Mouse (Mus musculus) heart, embryonic 11.5 days (tissue): Measurements from ENCODE around the gene Krt14. TPM values are rescaled to one million over a fixed set of nuclear protein-coding genes. Genes with fewer than 3 reads are reported as not detected.

ENCODE experiments used
- ATAC-seq: fragments of 200-750 bp; cut with Nextera tagmentation; replicated peaks from 2 replicates; pipeline ENCODE4 v1.8.0; 2017; ENCODE audit warnings: moderate library complexity; ENCODE audit not compliant: insufficient number of reproducible peaks, low FRiP score, low TSS enrichment
- H3K27ac ChIP-seq: fragments of 300-500 bp; sonication (generic); 2 replicates; pipeline ENCODE4 v1.5.1; 2014; ENCODE audit warnings: mild to moderate bottlenecking, low read depth, low read length
- H3K27me3 ChIP-seq: fragments of 300-500 bp; sonication (generic); 2 replicates; pipeline ENCODE4 v1.6.1; 2014; ENCODE audit warnings: mild to moderate bottlenecking, low read length, mixed read lengths; ENCODE audit not compliant: control insufficient read depth, insufficient read depth
- H3K36me3 ChIP-seq: fragments of 300-500 bp; sonication (generic); 2 replicates; pipeline ENCODE4 v1.6.1; 2014; ENCODE audit warnings: mild to moderate bottlenecking, low read length, moderate library complexity, mixed read lengths; ENCODE audit not compliant: control insufficient read depth, insufficient read depth
- H3K4me1 ChIP-seq: fragments of 300-500 bp; sonication (generic); 2 replicates; pipeline ENCODE4 v1.6.1; 2014; ENCODE audit warnings: low read length; ENCODE audit not compliant: control insufficient read depth, insufficient read depth
- H3K4me2 ChIP-seq: fragments of 300-500 bp; sonication (generic); 2 replicates; pipeline ENCODE4 v1.6.1; 2014; ENCODE audit warnings: mild to moderate bottlenecking, moderate library complexity
- H3K4me3 ChIP-seq: fragments of 300-500 bp; sonication (generic); 2 replicates; pipeline ENCODE4 v1.5.1; 2014; ENCODE audit warnings: low read depth, low read length
- H3K9ac ChIP-seq: fragments of 300-500 bp; sonication (generic); 2 replicates; pipeline ENCODE4 v1.6.1; 2014; ENCODE audit warnings: mild to moderate bottlenecking, low read depth, low read length, moderate library complexity
- H3K9me3 ChIP-seq: fragments of 300-500 bp; sonication (generic); replicated peaks from 2 replicates; pipeline ENCODE4 v1.6.1; 2016; ENCODE audit warnings: low read length; ENCODE audit not compliant: control insufficient read depth
- WGBS: fragments of 180-500 bp; shearing (Covaris S2); extraction: QIAGEN DNeasy Blood & Tissue Kit; methylation state at CpG from one replicate; pipeline ENCODE4 v1.1.7; 2014; ENCODE audit not compliant: insufficient replicate concordance; 5-methylcytosine and 5-hydroxymethylcytosine counted together
- polyA plus RNA-seq: library from polyadenylated mRNA; unstranded; fragments of >200 nt; fragmentation: Nextera tagmentation; extraction: Ambion mirVana; gene quantifications from 2 replicates; pipeline ENCODE4 v1.2.1, GENCODE M21; 2014

The Krt14 gene
- polyA plus RNA-seq, 1 experiment from 2014 or later, result 1.4 TPM

- H3K27ac ChIP-seq, result peak overlapping the region; percentile 31; the same call in 1 of the 2 replicates
- H3K4me1 ChIP-seq, result no peaks in the 10 kb centered on the region
- no peak for ATAC-seq
- no peaks in the 10 kb centered on the region for H3K36me3 ChIP-seq
- no peak overlapping the region for H3K4me3 ChIP-seq
- 25% methylated on average over 6 of the region's 6 CpGs for WGBS
- no peaks in the 10 kb centered on the region for H3K27me3 ChIP-seq
- no peak overlapping the region for H3K4me2 ChIP-seq
- no peaks in the 10 kb centered on the region for H3K9me3 ChIP-seq
- no peak overlapping the region for H3K9ac ChIP-seq
Measured at GRCm38 (mm10) chr11:100208542-100208941, 1.2 kb upstream of the Krt14 start.

- no peaks in the 10 kb centered on the region for H3K36me3 ChIP-seq
- no peak overlapping the region for H3K27ac ChIP-seq
- no peaks in the 10 kb centered on the region for H3K27me3 ChIP-seq
- no peak for ATAC-seq
- H3K9me3 ChIP-seq, result no peaks in the 10 kb centered on the region
- H3K4me3 ChIP-seq, result no peak overlapping the region
- H3K9ac ChIP-seq, result no peak overlapping the region
- no peak overlapping the region for H3K4me2 ChIP-seq
- H3K4me1 ChIP-seq, result no peaks in the 10 kb centered on the region
- 13% methylated on average over 6 of the region's 6 CpGs for WGBS
Measured at GRCm38 (mm10) chr11:100203448-100203847, 3.9 kb downstream of the Krt14 start.

- 73% methylated on average over 4 of the region's 4 CpGs for WGBS
- H3K4me3 ChIP-seq, result no peak overlapping the region
- H3K4me2 ChIP-seq, result no peak overlapping the region
- H3K36me3 ChIP-seq, result no peaks in the 10 kb centered on the region
- H3K27ac ChIP-seq, result no peak overlapping the region
- ATAC-seq, result no peak
- H3K27me3 ChIP-seq, result no peaks in the 10 kb centered on the region
- H3K4me1 ChIP-seq, result no peaks in the 10 kb centered on the region
- H3K9ac ChIP-seq, result no peak overlapping the region
- no peaks in the 10 kb centered on the region for H3K9me3 ChIP-seq
Measured at GRCm38 (mm10) chr11:100202906-100203305, 4.4 kb downstream of the Krt14 start.

GRCm38 (mm10) chr11:100200104-100200820, 7.1 kb downstream of the Krt14 start:
- Histone ChIP-seq H3K36me3 (no peaks in the 10 kb centered on the region), H3K9ac (no peak overlapping the region), H3K27ac (no peak overlapping the region), H3K4me3 (no peak overlapping the region), H3K9me3 (no peaks in the 10 kb centered on the region), H3K27me3 (no peaks in the 10 kb centered on the region), H3K4me2 (no peak overlapping the region), H3K4me1 (no peaks in the 10 kb centered on the region)
- 40% methylated on average over 8 of the region's 8 CpGs for WGBS
- ATAC-seq, result no peak

- no peak overlapping the region for H3K4me2 ChIP-seq
- H3K9me3 ChIP-seq, result no peaks in the 10 kb centered on the region
- H3K4me3 ChIP-seq, result no peak overlapping the region
- WGBS, result 63% methylated on average over 4 of the region's 4 CpGs
- H3K27me3 ChIP-seq, result no peaks in the 10 kb centered on the region
- no peaks in the 10 kb centered on the region for H3K4me1 ChIP-seq
- no peaks in the 10 kb centered on the region for H3K36me3 ChIP-seq
- no peak overlapping the region for H3K9ac ChIP-seq
- no peak overlapping the region for H3K27ac ChIP-seq
- ATAC-seq, result no peak
Measured at GRCm38 (mm10) chr11:100198666-100199065, 8.7 kb downstream of the Krt14 start.

- ATAC-seq, result no peak
- Histone ChIP-seq H3K9me3 (no peaks in the 10 kb centered on the region), H3K36me3 (no peaks in the 10 kb centered on the region), H3K4me3 (no peak within 1 kb of the TSS), H3K27me3 (no peaks in the 10 kb centered on the region), H3K4me1 (no peaks in the 10 kb centered on the region), H3K9ac (no peak within 1 kb of the TSS), H3K27ac (no peak within 1 kb of the TSS), H3K4me2 (no peak within 1 kb of the TSS)
- 39% methylated on average over 9 of the region's 9 CpGs for WGBS
Measured at GRCm38 (mm10) chr11:100192992-100193391, 14.4 kb downstream of the Krt14 start, which contains the start of gene Krt9. TSS of gene Krt9 (minus strand) at chr11:100193246.

GRCm38 (mm10) chr11:100191820-100192219, 15.5 kb downstream of the Krt14 start:
- no peak overlapping the region for H3K27ac ChIP-seq
- H3K9me3 ChIP-seq, result no peaks in the 10 kb centered on the region
- H3K27me3 ChIP-seq, result no peaks in the 10 kb centered on the region
- no peak for ATAC-seq
- H3K4me2 ChIP-seq, result no peak overlapping the region
- no peak overlapping the region for H3K4me3 ChIP-seq
- no peaks in the 10 kb centered on the region for H3K36me3 ChIP-seq
- H3K4me1 ChIP-seq, result no peaks in the 10 kb centered on the region
- no peak overlapping the region for H3K9ac ChIP-seq
- 85% methylated on average over 3 of the region's 3 CpGs for WGBS

GRCm38 (mm10) chr11:100186736-100187135, 20.6 kb downstream of the Krt14 start:
- Histone ChIP-seq H3K9ac (no peak overlapping the region), H3K27me3 (no peaks in the 10 kb centered on the region), H3K27ac (no peak overlapping the region), H3K4me1 (no peaks in the 10 kb centered on the region), H3K9me3 (no peaks in the 10 kb centered on the region), H3K4me2 (no peak overlapping the region), H3K4me3 (no peak overlapping the region), H3K36me3 (no peaks in the 10 kb centered on the region)
- 76% methylated on average over 8 of the region's 8 CpGs for WGBS
- ATAC-seq, result no peak

- WGBS, result 59% methylated on average over 7 of the region's 7 CpGs
- Histone ChIP-seq H3K27ac (no peak overlapping the region), H3K4me1 (no peaks in the 10 kb centered on the region), H3K9ac (no peak overlapping the region), H3K27me3 (no peaks in the 10 kb centered on the region), H3K9me3 (no peaks in the 10 kb centered on the region), H3K4me3 (no peak overlapping the region), H3K36me3 (no peaks in the 10 kb centered on the region), H3K4me2 (no peak overlapping the region)
- no peak for ATAC-seq
Measured at GRCm38 (mm10) chr11:100181725-100182124, 25.6 kb downstream of the Krt14 start.
